Mouse (Mus musculus) ES-Bruce4 (cell line): ENCODE results near the gene Dad1. TPM values are rescaled to one million over a fixed set of nuclear protein-coding genes. Genes with fewer than 3 reads are reported as not detected.

Experiments
- H3K27ac ChIP-seq: 2 replicates; pipeline ENCODE4 v1.5.1; 2012; ENCODE audit warnings: low read length, inconsistent platforms; ENCODE audit not compliant: insufficient read depth
- H3K27me3 ChIP-seq: 2 replicates; pipeline ENCODE4 v1.6.1; 2012; ENCODE audit warnings: mild to moderate bottlenecking, low read length, inconsistent platforms; ENCODE audit not compliant: control insufficient read depth, poor library complexity, insufficient read depth, severe bottlenecking
- H3K36me3 ChIP-seq: 2 replicates; pipeline ENCODE4 v1.6.1; 2012; ENCODE audit warnings: inconsistent platforms, mild to moderate bottlenecking, low read length, moderate library complexity; ENCODE audit not compliant: control insufficient read depth, poor library complexity, insufficient read depth, severe bottlenecking
- H3K4me1 ChIP-seq: one replicate; pipeline ENCODE4 v1.8.1; 2011; ENCODE audit warnings: low read length; ENCODE audit not compliant: control insufficient read depth, insufficient read depth
- H3K4me3 ChIP-seq: 2 replicates; pipeline ENCODE4 v1.5.1; 2011; ENCODE audit warnings: low read depth, mild to moderate bottlenecking, low read length
- H3K9ac ChIP-seq: 2 replicates; pipeline ENCODE4 v1.6.1; 2012; ENCODE audit warnings: low read depth, mild to moderate bottlenecking, inconsistent platforms; ENCODE audit not compliant: poor library complexity, severe bottlenecking
- H3K9me3 ChIP-seq: replicated peaks from 2 replicates; pipeline ENCODE4 v1.6.1; 2012; ENCODE audit warnings: mild to moderate bottlenecking, low read length, inconsistent platforms; ENCODE audit not compliant: control insufficient read depth, poor library complexity, insufficient read depth, severe bottlenecking
- CTCF ChIP-seq: IDR thresholded peaks from one replicate; pipeline ENCODE4 v1.8.1; 2011; ENCODE audit warnings: low read depth, low read length
- EP300 ChIP-seq: IDR thresholded peaks from 2 replicates; pipeline ENCODE4 v1.6.1; 2011; ENCODE audit warnings: low read depth, low read length; ENCODE audit not compliant: insufficient read depth
- POLR2A ChIP-seq: IDR thresholded peaks from one replicate; pipeline ENCODE4 v1.8.1; 2011; ENCODE audit warnings: low read length; ENCODE audit not compliant: insufficient read depth
- polyA plus RNA-seq: library from polyadenylated mRNA; stranded (reverse); fragments of >200 nt; gene quantifications from 2 replicates; pipeline ENCODE4 v1.2.4, GENCODE M21; 2011; ENCODE audit warnings: low read depth; ENCODE audit not compliant: missing spikeins, insufficient read depth, insufficient read length

Dad1 gene
- polyA plus RNA-seq, 1 experiment, result 119 TPM

GRCm38 (mm10) chr14:54222289-54222727 lies 31.6 kb downstream of the Dad1 start:
- Histone ChIP-seq H3K4me3 (no peak overlapping the region), H3K4me1 (peaks cover 9% of the 10 kb centered on the region), H3K9ac (no peak overlapping the region), H3K36me3 (no peaks in the 10 kb centered on the region), H3K27me3 (no peaks in the 10 kb centered on the region), H3K9me3 (no peaks in the 10 kb centered on the region), H3K27ac (no peak overlapping the region)
- TF ChIP-seq CTCF, result no peak
- TF ChIP-seq POLR2A, result no peak

- Histone ChIP-seq H3K4me1 (peaks cover 8% of the 10 kb centered on the region), H3K9me3 (no peaks in the 10 kb centered on the region), H3K27me3 (no peaks in the 10 kb centered on the region), H3K4me3 (no peak overlapping the region), H3K9ac (no peak overlapping the region), H3K36me3 (no peaks in the 10 kb centered on the region), H3K27ac (no peak overlapping the region)
- TF ChIP-seq CTCF (no peak), EP300 (no peak), POLR2A (no peak)
These were observed 32.3 kb downstream of the Dad1 start for GRCm38 (mm10) chr14:54221641-54222040.

GRCm38 (mm10) chr14:54220726-54221494 lies 33.0 kb downstream of the Dad1 start:
- no peak overlapping the region for H3K9ac ChIP-seq
- no peaks in the 10 kb centered on the region for H3K36me3 ChIP-seq
- H3K27me3 ChIP-seq, result no peaks in the 10 kb centered on the region
- TF ChIP-seq EP300 (no peak), POLR2A (no peak), CTCF (no peak)
- H3K9me3 ChIP-seq, result no peaks in the 10 kb centered on the region
- H3K4me1 ChIP-seq, result peaks cover 8% of the 10 kb centered on the region
- no peak overlapping the region for H3K27ac ChIP-seq
- no peak overlapping the region for H3K4me3 ChIP-seq

- no peaks in the 10 kb centered on the region for H3K36me3 ChIP-seq
- peaks cover 8% of the 10 kb centered on the region for H3K4me1 ChIP-seq
- TF ChIP-seq CTCF (no peak), POLR2A (no peak), EP300 (no peak)
- no peaks in the 10 kb centered on the region for H3K27me3 ChIP-seq
- no peak overlapping the region for H3K27ac ChIP-seq
- H3K9me3 ChIP-seq, result no peaks in the 10 kb centered on the region
- no peak overlapping the region for H3K9ac ChIP-seq
- no peak overlapping the region for H3K4me3 ChIP-seq
These were observed 34.1 kb downstream of the Dad1 start for GRCm38 (mm10) chr14:54219849-54220248.

GRCm38 (mm10) chr14:54219256-54219655 lies 34.6 kb downstream of the Dad1 start:
- H3K27ac ChIP-seq, result no peak overlapping the region
- no peak overlapping the region for H3K4me3 ChIP-seq

GRCm38 (mm10) chr14:54218721-54219120 lies 35.2 kb downstream of the Dad1 start:
- Histone ChIP-seq H3K27ac (no peak overlapping the region), H3K27me3 (no peaks in the 10 kb centered on the region), H3K9me3 (no peaks in the 10 kb centered on the region), H3K9ac (no peak overlapping the region), H3K4me1 (peaks cover 4% of the 10 kb centered on the region), H3K4me3 (no peak overlapping the region), H3K36me3 (no peaks in the 10 kb centered on the region)
- TF ChIP-seq CTCF, result no peak
- no peak for TF ChIP-seq POLR2A
- TF ChIP-seq EP300, result no peak

More at GRCm38 (mm10) chr14:54219256-54219655, 34.6 kb downstream of the Dad1 start:
- Histone ChIP-seq H3K36me3 (no peaks in the 10 kb centered on the region), H3K27me3 (no peaks in the 10 kb centered on the region), H3K9ac (no peak overlapping the region), H3K9me3 (no peaks in the 10 kb centered on the region), H3K4me1 (peaks cover 4% of the 10 kb centered on the region)
- TF ChIP-seq CTCF, result no peak
- TF ChIP-seq EP300, result no peak
- no peak for TF ChIP-seq POLR2A
